Mouse (Mus musculus) left cerebral cortex, postnatal 25 days (tissue): Measurements from ENCODE around the gene Acbd4. TPM values are rescaled to one million over a fixed set of nuclear protein-coding genes. Genes with fewer than 3 reads are reported as not detected.

Experiments
- total RNA-seq, 2 experiments: library from RNA; stranded (reverse); gene quantifications; 2 replicates each; pipeline ENCODE4 v1.2.3; 2021

Gene Acbd4
- total RNA-seq, 2 experiments from 2014 or later, result 68.9 to 70.7 TPM

Other genes with a start within 250 kb of the Acbd4 start
- 100 to 1,000 TPM; 108 to 116 TPM for gene Eftud2, start 220.7 kb upstream of the Acbd4 start, total RNA-seq
- 1 to 10 TPM; 1.7 to 2.7 TPM for gene Ccdc103, start 220.5 kb upstream of the Acbd4 start, total RNA-seq
- gene Fam187a, start 216.5 kb upstream of the Acbd4 start, total RNA-seq, result under 1 TPM in 1 of 2 experiments, not detected in 1; 0.27 TPM
- 100 to 1,000 TPM; 118 to 122 TPM for gene Gfap, start 200.8 kb upstream of the Acbd4 start, total RNA-seq
- under 1 TPM; 0.28 to 0.41 TPM for gene Kif18b, start 176.6 kb upstream of the Acbd4 start, total RNA-seq
- gene C1ql1, start 155.0 kb upstream of the Acbd4 start, total RNA-seq, result 10 to 100 TPM; 16.4 to 17.4 TPM
- gene Nmt1, start 73.5 kb upstream of the Acbd4 start, total RNA-seq, result 100 to 1,000 TPM; 122 to 124 TPM
- 10 to 100 TPM; 67.7 to 68.1 TPM for gene Dcakd, start 73.3 kb upstream of the Acbd4 start, total RNA-seq
- gene Plcd3, start within 50 bp of the Acbd4 start, total RNA-seq, result 10 to 100 TPM; 13.3 to 13.8 TPM
- 10 to 100 TPM; 46.5 to 50.8 TPM for gene Hexim1, start 14.5 kb downstream of the Acbd4 start, total RNA-seq
- 10 to 100 TPM; 11.7 to 13.6 TPM for gene Hexim2, start 30.7 kb downstream of the Acbd4 start, total RNA-seq
- 100 to 1,000 TPM; 146 to 197 TPM for gene Fmnl1, start 69.4 kb downstream of the Acbd4 start, total RNA-seq
- gene 1700023F06Rik, start 106.9 kb downstream of the Acbd4 start, total RNA-seq, result 1 to 10 TPM; 1.5 to 2.4 TPM
- gene Spata32, start 116.8 kb downstream of the Acbd4 start, total RNA-seq, result 1 to 10 TPM; 1.3 to 1.4 TPM
- gene Map3k14, start 165.8 kb downstream of the Acbd4 start, total RNA-seq, result 1 to 10 TPM; 4.1 to 4.3 TPM